In the genomic region with DNA sequence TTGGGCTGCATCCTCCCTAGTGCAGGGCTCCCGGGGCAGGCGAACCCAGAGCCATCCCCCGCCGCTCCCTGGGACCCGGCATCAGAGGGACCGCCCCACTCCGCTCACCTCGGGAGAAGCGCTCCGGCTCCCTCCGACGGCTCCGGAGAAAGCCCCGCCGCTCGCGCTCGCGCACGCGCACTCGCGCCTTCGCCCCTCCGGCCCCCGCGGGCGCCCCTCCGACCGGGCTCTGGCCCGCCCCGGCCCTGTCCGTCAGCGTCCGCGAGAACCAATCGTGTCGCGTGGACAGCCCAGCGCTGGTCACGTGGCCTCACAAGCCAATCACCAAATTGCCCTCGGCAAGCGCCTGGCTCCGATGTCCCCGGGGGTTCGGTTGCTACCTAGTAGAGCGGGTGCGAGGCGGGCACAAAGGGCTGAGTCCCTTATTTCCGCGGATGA, we compare ENCODE assay signal across 8 mouse cellular contexts. TPM values are rescaled to one million over a fixed set of nuclear protein-coding genes. Genes with fewer than 3 reads are reported as not detected.
A peak's percentile ranks its signal among the peaks of the same experiment; 100 is the strongest.
DNase-seq lines count a peak whose midpoint lies in the region; ATAC-seq lines count a peak whose summit lies in the region.

TSS of gene Tmem108 (minus strand) at position 191 of the 438 bp plus-strand sequence.

- H3K4me3 ChIP-seq in hindbrain, embryonic 14.5 days (replicated peaks; ENCODE audit: low read length): peak within 1 kb of the TSS; percentile 64

- peak; percentile 92 for DNase-seq in ES-CJ7 (ENCODE audit: low read depth, low spot score)
- DNase-seq in cerebellum, adult 9-11 months: peak; percentile 98
- DNase-seq in frontal cortex, postnatal 25 days (ENCODE audit: low spot score in 2 of 2): peak; percentile 73 to 85
- DNase-seq in hindbrain, embryonic 14.5 days (ENCODE audit: low spot score): peak; percentile 93
- DNase-seq in layer of hippocampus, postnatal 25 days (ENCODE audit: extremely low spot score in 1 of 2, low spot score in 1 of 2): peak; percentile 77 to 85
- peak; percentile 87 for DNase-seq in lung, postnatal 10 days
- peak; percentile 92 for DNase-seq in retina, embryonic 14.5 days (ENCODE audit: low spot score)
- peak; percentile 70 for DNase-seq in thymus, postnatal 25 days

- H3K4me2 ChIP-seq in hindbrain, embryonic 14.5 days (replicated peaks): peak within 1 kb of the TSS; percentile 68

- H3K4me1 ChIP-seq in hindbrain, embryonic 14.5 days (replicated peaks; ENCODE audit: control insufficient read depth, insufficient read depth, low read length): peaks cover 11% of the 10 kb centered on the region

- 0% methylated on average over 50 of the region's 51 CpGs for WGBS in hindbrain, embryonic 14.5 days

- no peaks in the 10 kb centered on the region for H3K36me3 ChIP-seq in hindbrain, embryonic 14.5 days (replicated peaks; ENCODE audit: control insufficient read depth, insufficient read depth)

- peak within 1 kb of the TSS; percentile 57 for H3K27ac ChIP-seq in hindbrain, embryonic 14.5 days

- peak within 1 kb of the TSS; percentile 84 for H3K9ac ChIP-seq in hindbrain, embryonic 14.5 days

- H3K27me3 ChIP-seq in hindbrain, embryonic 14.5 days (ENCODE audit: control insufficient read depth, insufficient read depth, low read length): 0 out of 2 replicates have a peak, but pooled peaks cover 9% of the 10 kb centered on the region

- no peaks in the 10 kb centered on the region for H3K9me3 ChIP-seq in hindbrain, embryonic 14.5 days (ENCODE audit: control insufficient read depth, low read length)

- peak; percentile 94 for ATAC-seq in hindbrain, embryonic 14.5 days (ENCODE audit: low FRiP score)

RNA-seq across cellular contexts. Expression of gene Tmem108, which starts in this region (rescaled TPM):
- polyA plus RNA-seq in hindbrain, embryonic 14.5 days (2014; fragmentation: Nextera tagmentation; extraction: Ambion mirVana): 29.9 and 34.2 TPM in 2 replicates
- total RNA-seq in layer of hippocampus, postnatal 25 days (2021): 10 to 100 TPM; 34.7 to 44.2 TPM

Comparison
In these comparisons a context has a peak if more than half of its experiments do, and no peak if none do; other contexts are left out.
1. Peak in every context shown above with its lines: DNase-seq, ATAC-seq, H3K4me3 ChIP-seq and H3K27ac ChIP-seq.